Mouse (Mus musculus): ENCODE data around the gene Glipr1.
A peak's percentile ranks its signal among the peaks of the same experiment; 100 is the strongest.
"Not testable (repeated sequence)": the region's sequence is repeated elsewhere in the genome, so short reads cannot be mapped to it uniquely, and the experiment has no call there.

The Glipr1 gene

DNA sequence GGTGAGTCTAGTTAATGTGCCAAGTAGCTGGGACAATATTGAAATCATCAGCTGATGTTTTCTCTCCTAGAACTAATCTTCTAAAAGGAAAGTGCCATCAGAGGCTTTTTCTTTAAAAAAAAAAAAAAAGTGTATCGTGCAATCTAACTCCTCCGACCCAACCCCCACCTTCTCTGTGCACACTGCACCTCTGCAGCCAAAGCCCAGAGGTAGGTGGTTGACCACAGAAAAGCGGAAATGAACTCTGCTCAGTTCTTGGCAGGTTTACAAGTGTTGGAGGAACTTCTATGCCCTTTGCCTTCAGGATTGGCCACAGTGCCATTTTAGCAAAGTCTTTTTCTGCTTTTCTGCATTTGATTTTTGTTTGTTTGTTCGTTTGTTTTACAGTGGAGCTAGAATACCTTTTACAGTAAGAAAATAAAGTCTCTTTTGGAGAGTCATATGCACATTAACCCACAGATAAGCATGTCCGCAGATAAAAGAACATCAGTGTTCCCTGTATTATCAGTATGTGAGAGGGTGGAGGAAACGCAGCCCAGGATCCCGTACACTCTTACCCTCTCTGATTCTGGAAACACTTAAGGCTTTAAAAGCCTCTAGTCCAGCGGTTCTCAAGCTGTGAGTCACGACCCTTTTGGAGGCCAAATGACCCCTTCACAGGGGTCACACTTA is at the start of gene Glipr1:
Glipr1 (minus strand) TSS at position 88 of the 672 bp plus-strand sequence.
- no peak for DNase-seq (ENCODE audit: inconsistent age in 2 of 2, low spot score in 1 of 2)

- not testable (repeated sequence) for DNase-seq (ENCODE audit: inconsistent age in 2 of 2, low spot score in 1 of 2)
Measured at GRCm38 (mm10) chr10:112051956-112052355, 49.5 kb upstream of the Glipr1 start.

GRCm38 (mm10) chr10:112051220-112051619 is 48.8 kb upstream of the Glipr1 start:
- no peak for DNase-seq (ENCODE audit: inconsistent age in 2 of 2, low spot score in 1 of 2)

DNA sequence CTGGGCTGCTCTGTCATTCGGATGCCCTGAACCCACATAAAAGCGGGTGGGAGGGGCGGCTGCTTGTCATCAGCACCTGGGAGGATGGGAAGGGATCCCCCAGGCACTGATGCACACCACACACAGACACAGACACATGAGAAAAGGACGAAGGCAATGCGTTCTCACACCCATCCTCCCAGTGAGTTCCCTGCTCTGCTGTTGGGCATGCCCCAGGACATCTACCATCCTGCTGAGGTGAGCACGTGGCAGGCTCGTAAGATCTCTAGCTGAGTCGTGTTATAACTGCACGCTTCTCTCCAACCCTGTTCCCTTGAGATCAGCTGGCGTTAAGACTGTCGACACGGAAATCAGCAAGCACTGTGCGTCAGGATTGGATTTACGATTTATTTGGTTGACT is 41.9 kb upstream of the Glipr1 start:
- DNase-seq (ENCODE audit: inconsistent age in 2 of 2, low spot score in 1 of 2): not testable (repeated sequence)

DNA sequence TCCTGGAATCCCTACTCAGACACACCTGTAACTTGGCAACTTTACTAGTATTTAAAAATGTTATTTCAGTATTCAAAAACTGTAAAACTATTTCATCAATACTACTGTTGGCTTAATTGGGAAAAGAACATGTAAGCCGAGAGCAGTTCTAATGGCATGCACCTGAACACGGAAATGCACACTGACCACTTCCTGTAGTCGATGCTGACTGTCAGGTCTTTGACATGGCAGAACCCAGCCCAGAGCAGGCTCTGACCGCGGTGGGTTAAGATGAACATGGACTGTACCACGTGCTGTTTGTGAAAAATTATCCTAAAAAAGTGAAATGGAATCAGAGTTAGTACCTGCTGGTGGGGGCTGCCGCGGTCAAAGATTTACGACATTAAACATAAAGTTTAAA is 41.1 kb upstream of the Glipr1 start:
- DNase-seq (ENCODE audit: inconsistent age in 2 of 2, low spot score in 1 of 2): not testable (repeated sequence)

DNA sequence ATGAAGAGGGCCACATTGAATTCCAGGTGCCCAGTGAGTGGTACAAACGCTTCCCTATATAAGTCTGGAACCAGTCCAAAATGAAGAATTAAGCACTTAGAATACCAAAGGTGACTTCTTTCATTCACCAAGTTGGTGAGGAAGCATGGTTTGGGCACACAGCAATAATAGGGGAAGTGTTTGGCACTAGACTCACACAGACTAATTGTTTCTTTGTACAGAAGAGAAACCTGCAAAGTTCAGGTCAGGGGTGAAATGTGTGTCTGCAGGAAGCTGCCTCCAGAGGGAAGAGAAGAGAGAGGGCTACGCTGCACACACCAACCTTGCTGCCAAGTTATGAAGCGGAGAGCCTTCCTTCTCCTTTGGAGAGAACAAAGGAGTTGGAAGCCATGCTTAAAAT is 26.3 kb upstream of the Glipr1 start:
- not testable (repeated sequence) for DNase-seq (ENCODE audit: inconsistent age in 2 of 2, low spot score in 1 of 2)

DNA sequence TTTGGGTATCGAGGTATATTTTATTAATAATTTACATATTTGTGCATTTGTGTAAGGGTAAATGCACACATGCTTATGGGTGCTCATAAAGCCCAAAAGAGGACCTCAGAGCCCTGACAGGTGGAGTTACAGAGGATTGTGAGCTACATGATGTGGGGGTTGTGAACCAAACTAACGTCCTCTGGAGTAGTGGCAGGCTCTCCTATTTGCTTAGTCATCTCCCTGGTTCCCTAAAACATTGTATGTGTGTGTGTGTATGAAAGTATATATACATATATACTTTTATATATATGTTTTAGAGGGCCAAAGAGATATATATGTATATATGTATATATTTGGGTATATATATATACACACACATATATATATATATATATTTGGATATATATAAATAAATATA is 21.2 kb upstream of the Glipr1 start:
- DNase-seq (ENCODE audit: inconsistent age in 2 of 2, low spot score in 1 of 2): no peak

DNA sequence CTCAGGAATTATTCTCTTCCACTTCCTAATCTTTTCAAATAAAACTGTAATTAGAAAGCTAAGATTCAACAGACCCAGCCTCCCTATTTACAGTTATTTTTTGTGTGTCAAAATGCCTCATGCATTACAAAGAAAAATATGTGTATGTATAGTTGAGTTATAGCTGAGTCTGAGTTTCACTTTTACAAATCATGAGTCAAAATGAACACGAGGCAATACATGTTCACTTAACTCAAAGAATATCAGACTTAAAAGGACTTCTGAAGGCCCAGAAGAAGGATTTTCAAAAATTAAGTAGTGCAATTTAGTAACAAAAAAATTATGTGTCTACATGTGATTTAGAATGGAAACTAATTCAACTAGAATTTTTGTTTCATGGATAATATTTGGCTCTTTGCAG is 7.1 kb upstream of the Glipr1 start:
- not testable (repeated sequence) for DNase-seq (ENCODE audit: inconsistent age in 2 of 2, low spot score in 1 of 2)

DNA sequence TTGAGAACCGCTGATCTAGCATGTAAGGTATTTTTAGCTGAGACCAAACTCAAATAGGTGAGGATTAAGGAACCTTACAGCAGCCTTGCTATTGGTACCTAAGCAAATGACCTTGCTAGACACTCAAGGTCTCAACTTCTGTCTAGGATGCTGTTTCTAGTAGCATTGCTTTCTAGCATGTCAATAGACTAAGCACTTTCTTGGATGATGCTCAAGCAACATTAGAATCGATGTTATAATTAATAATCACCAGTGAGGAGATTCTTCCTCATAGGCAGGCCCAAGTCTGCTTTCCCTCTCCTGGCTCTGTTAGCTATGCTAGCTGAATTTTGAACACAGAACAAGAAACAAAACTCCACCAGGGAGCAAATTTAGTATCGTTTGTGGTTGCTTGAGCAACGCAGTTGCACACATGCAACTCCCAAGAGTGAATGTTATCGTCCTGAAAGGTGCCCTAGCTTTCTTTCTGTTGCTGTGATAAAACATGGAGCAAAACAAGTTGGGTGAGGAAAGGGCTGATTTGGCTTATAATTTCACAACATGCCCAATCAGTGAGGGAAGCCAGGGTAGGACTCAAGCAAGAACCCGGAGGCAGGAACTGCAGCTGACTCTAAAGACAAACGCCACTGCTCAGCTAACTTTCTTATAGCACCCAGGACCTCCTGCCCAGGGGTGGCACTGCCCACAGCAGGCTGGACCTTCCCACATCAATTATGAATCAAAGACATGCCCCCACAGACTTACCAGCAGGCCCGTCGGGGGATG is 493 bp downstream of the Glipr1 start:
- DNase-seq (ENCODE audit: inconsistent age in 2 of 2, low spot score in 1 of 2): no peak

DNA sequence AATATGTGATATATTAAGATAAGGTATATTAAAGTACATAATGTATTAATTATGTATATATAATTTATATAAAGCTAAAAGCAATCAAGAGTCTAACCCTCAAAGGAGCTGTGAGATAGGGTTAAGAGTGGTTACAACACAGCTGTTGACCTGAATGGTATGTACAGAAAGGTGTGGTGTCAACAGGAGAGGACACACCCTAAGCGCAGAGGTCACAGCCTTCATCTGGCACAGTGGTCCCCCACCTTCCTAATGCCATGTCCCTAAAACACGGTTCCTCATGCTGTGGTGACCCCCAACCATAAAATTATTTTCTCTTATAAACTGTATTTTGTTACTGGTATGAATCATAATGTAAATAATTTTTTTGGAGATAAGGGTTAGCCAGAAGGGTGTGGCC is 1.1 kb downstream of the Glipr1 start:
- no peak for DNase-seq (ENCODE audit: inconsistent age in 2 of 2, low spot score in 1 of 2)

DNA sequence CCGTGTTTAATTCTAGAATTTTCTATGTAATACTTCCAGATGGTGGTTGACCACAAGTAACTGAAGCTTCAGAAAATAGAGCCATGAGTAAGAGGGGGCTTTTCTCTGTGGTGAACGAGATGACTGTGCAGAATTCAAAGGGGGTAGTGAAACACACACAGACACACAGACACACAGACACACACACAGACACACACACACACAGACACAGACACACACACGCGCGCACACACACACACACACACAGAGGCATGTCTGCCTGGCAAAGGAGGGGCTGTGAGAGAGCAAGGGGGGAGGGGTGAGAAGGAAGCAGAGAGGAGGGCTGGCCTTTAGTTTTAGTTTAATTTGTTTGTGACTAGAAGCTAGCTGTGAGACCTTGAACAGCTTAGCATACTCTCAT is 1.9 kb downstream of the Glipr1 start:
- DNase-seq (ENCODE audit: inconsistent age in 2 of 2, low spot score in 1 of 2): no peak

DNA sequence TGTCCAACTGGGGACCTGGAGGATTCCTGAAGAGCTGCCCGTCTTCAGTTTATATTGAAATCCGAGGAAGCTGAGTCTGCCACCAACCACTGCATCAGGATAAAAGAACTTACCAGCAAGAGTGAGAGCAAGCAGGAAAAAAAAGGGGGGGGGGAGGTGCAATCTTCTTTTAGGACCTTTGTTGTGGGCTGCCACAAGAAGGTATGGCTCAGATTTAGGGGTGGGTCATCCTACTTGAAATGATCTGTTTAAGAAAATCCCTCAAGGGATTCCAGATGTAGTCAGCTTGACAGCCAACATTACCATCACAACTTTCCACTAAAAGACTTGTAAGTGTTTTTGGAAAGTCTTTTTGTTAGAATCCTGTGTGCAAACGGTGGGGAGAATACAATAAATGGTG is 2.7 kb downstream of the Glipr1 start:
- no peak for DNase-seq (ENCODE audit: inconsistent age in 2 of 2, low spot score in 1 of 2)

DNA sequence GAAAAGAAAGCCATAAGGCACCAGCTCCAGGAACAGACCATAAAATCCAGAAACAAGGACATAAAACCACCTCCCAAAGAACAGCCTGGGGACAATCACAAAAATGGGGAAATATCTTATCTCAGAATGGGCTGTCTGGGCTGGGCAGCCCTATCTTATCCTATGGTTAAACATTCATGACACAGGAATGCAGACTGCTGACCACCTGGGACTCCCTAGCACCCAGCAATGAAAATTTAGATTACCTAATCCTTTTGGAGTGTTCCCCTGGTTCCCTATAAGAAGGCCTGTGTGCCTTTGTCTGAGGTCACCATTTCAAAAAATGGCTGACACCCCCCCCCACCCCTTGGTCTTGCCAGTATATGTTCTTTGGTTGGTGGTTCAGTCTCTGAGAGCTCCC is 4.8 kb downstream of the Glipr1 start:
- no peak for DNase-seq (ENCODE audit: inconsistent age in 2 of 2, low spot score in 1 of 2)

DNA sequence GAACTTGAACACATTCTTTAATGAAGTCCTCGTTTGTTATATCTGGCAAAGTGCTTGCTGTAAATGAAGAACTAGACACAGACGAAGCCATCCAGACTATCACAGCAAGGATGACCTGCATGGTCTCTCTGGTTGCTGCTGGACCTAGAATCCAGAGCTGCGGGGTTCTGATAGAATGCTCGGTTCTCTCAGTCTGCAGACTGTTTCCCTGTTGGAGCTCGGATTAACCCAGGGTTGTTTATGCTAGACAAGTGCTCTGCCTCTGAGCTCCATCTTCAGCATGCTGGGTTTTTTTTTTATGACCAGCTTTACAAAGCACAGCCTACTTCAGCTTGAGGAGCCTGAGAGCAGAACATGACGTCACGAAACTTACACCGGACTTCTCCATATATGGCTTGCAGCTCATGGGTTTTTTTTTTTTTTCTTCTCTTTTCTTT is 5.5 kb downstream of the Glipr1 start:
- DNase-seq (ENCODE audit: inconsistent age in 2 of 2, low spot score in 1 of 2): no peak

DNA sequence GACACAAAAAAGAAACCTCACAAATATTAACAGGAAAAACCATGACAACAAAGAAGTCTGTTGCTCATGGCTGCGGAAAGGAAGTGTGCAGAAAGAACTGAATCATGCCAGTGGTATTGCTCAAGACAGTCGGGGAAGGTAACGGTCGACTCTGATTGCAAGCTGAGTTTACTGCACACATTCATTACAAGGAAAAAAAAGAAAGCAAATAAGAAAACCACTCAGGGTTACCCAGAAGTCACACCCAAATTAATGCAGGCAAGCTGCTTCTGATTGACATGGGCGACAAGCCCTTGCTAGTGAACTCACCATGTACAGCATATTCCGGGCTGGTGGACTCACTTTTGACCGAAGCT is 5.9 kb downstream of the Glipr1 start:
- no peak for DNase-seq (ENCODE audit: inconsistent age in 2 of 2, low spot score in 1 of 2)

- no peak for DNase-seq (ENCODE audit: inconsistent age in 2 of 2, low spot score in 1 of 2)
Measured at GRCm38 (mm10) chr10:111995803-111996548, 6.5 kb downstream of the Glipr1 start.

GRCm38 (mm10) chr10:111986453-111986852 is 16.0 kb downstream of the Glipr1 start:
- no peak for DNase-seq (ENCODE audit: inconsistent age in 2 of 2, low spot score in 1 of 2)

GRCm38 (mm10) chr10:111983070-111983469 is 19.4 kb downstream of the Glipr1 start:
- DNase-seq (ENCODE audit: inconsistent age in 2 of 2, low spot score in 1 of 2): no peak

DNA sequence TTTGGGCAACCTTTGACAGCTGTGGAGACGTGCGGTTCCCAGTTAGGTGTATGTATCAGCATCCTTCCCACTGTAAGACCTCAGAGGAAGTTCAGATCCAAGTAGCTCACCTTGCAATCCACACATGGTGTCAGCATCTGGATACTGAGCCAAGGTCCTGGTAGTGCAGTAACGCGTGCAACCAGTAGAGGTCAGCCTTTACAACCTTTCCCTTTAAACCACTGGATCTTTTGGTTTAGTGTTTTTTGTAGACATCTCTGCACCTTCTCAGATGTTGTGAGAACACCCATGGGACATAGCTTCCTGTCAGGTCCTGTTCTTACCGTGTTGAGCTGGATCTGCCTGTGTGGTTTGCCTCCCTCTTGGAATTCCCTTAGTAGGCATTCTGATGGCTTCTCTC is 24.8 kb downstream of the Glipr1 start:
- peak; percentile 48 to 87 for DNase-seq (ENCODE audit: inconsistent age in 2 of 2, low spot score in 1 of 2)

GRCm38 (mm10) chr10:111972542-111973361 is 29.7 kb downstream of the Glipr1 start, which contains the start of gene Krr1:
Krr1 (plus strand) TSS chr10:111972664.
- DNase-seq (ENCODE audit: inconsistent age in 2 of 2, low spot score in 1 of 2): peak; percentile 91 to 97

GRCm38 (mm10) chr10:111971929-111972328 is 30.5 kb downstream of the Glipr1 start:
- no peak for DNase-seq (ENCODE audit: inconsistent age in 2 of 2, low spot score in 1 of 2)
